Mouse (Mus musculus) frontal cortex, postnatal 25 days (tissue): ENCODE results near the gene Gm2431.
A peak's percentile ranks its signal among the peaks of the same experiment; 100 is the strongest.
"Not testable (repeated sequence)": the region's sequence is repeated elsewhere in the genome, so short reads cannot be mapped to it uniquely, and the experiment has no call there.

Experiments
- DNase-seq, 2 experiments: peaks; one replicate each; pipeline ENCODE4 v3.0.0; 2022; ENCODE audit warnings: low spot score in 2 of 2

Gene Gm2431

GRCm38 (mm10) chr7:142258254-142258653 lies at the start of gene Gm2431:
Gm2431 (minus strand) TSS chr7:142258354.
- not testable (repeated sequence) for DNase-seq

GRCm38 (mm10) chr7:142303929-142304328 lies 45.8 kb upstream of the Gm2431 start:
- not testable (repeated sequence) for DNase-seq

GRCm38 (mm10) chr7:142303249-142303648 lies 45.1 kb upstream of the Gm2431 start, which contains the start of gene Krtap5-4:
Krtap5-4 (plus strand) TSS chr7:142303549.
- no peak for DNase-seq

- DNase-seq: not testable (repeated sequence)
These were observed 38.9 kb upstream of the Gm2431 start, which contains the start of gene Krtap5-1 for GRCm38 (mm10) chr7:142297018-142297417. Krtap5-1 (minus strand) TSS chr7:142297118.

GRCm38 (mm10) chr7:142296108-142296507 lies 38.0 kb upstream of the Gm2431 start:
- DNase-seq: not testable (repeated sequence)

GRCm38 (mm10) chr7:142295418-142295817 lies 37.3 kb upstream of the Gm2431 start:
- no peak for DNase-seq

GRCm38 (mm10) chr7:142293851-142294250 lies 35.7 kb upstream of the Gm2431 start:
- DNase-seq: not testable (repeated sequence)

- DNase-seq: not testable (repeated sequence)
These were observed 27.9 kb upstream of the Gm2431 start for GRCm38 (mm10) chr7:142285910-142286612.

GRCm38 (mm10) chr7:142285130-142285835 lies 27.1 kb upstream of the Gm2431 start:
- peak in 1 of 2 experiments; percentile 4 for DNase-seq

GRCm38 (mm10) chr7:142284615-142285080 lies 26.5 kb upstream of the Gm2431 start:
- DNase-seq: peak; percentile 83

GRCm38 (mm10) chr7:142284023-142284591 lies 26.0 kb upstream of the Gm2431 start:
- peak in 1 of 2 experiments; percentile 13 for DNase-seq

GRCm38 (mm10) chr7:142282847-142283246 lies 24.7 kb upstream of the Gm2431 start:
- DNase-seq: not testable (repeated sequence)

- DNase-seq: not testable (repeated sequence)
These were observed 21.1 kb upstream of the Gm2431 start for GRCm38 (mm10) chr7:142279291-142279690.

- DNase-seq: peak; percentile 33 to 47
These were observed 20.0 kb upstream of the Gm2431 start for GRCm38 (mm10) chr7:142278183-142278582.

GRCm38 (mm10) chr7:142274263-142274662 lies 16.1 kb upstream of the Gm2431 start, which contains the start of gene Gm4559:
Gm4559 (minus strand) TSS chr7:142274363.
- not testable (repeated sequence) for DNase-seq

- DNase-seq: peak in 1 of 2 experiments; percentile 34
These were observed 2.6 kb downstream of the Gm2431 start for GRCm38 (mm10) chr7:142255517-142255916.

GRCm38 (mm10) chr7:142249824-142250223 lies 8.3 kb downstream of the Gm2431 start:
- DNase-seq: peak; percentile 3 to 34

GRCm38 (mm10) chr7:142240978-142241377 lies 17.2 kb downstream of the Gm2431 start, which contains the start of gene Gm40460:
Gm40460 (minus strand) TSS chr7:142241078.
- DNase-seq: no peak

GRCm38 (mm10) chr7:142231540-142231939 lies 26.6 kb downstream of the Gm2431 start:
- no peak for DNase-seq

- DNase-seq: not testable (repeated sequence)
These were observed 28.3 kb downstream of the Gm2431 start, which contains the start of gene Krtap5-5 for GRCm38 (mm10) chr7:142229871-142230270. Krtap5-5 (minus strand) TSS chr7:142229971.

GRCm38 (mm10) chr7:142224518-142224917 lies 33.6 kb downstream of the Gm2431 start:
- DNase-seq: no peak

- DNase-seq: not testable (repeated sequence)
These were observed 46.0 kb downstream of the Gm2431 start for GRCm38 (mm10) chr7:142212136-142212535.
